Mouse (Mus musculus): ENCODE measurements around the gene Adgre5. TPM values are rescaled to one million over a fixed set of nuclear protein-coding genes. Genes with fewer than 3 reads are reported as not detected.

Adgre5 gene
- total and polyA plus RNA-seq, 3 experiments = 0.54 to 23.6 (median 3.7) TPM

- Histone ChIP-seq H3K4me2 (ENCODE audit: insufficient read depth, low read depth, poor library complexity, severe bottlenecking) (peak within 1 kb of the TSS; percentile 96), H3K27me3 (replicated peaks) (no peaks in the 10 kb centered on the region), H3K27ac (ENCODE audit: insufficient read depth, low read depth) (peak within 1 kb of the TSS; percentile 79), H3K9me3 (replicated peaks; ENCODE audit: low read length) (no peaks in the 10 kb centered on the region), H3K79me2 (replicated peaks; ENCODE audit: control insufficient read depth, extremely low read depth, insufficient read depth, poor library complexity, severe bottlenecking) (peaks cover 48% of the 10 kb centered on the region), H3K9ac (ENCODE audit: insufficient read depth, low read depth) (peak within 1 kb of the TSS; percentile 86), H3K4me1 (ENCODE audit: control insufficient read depth in 1 of 2, insufficient read depth in 2 of 2) (peaks cover 10 to 34% of the 10 kb centered on the region in 2 experiments), H3K4me3 (replicated peaks in 1 of 3; ENCODE audit: low read depth in 2 of 3, low read length in 2 of 3, poor library complexity in 1 of 3) (peak within 1 kb of the TSS; percentile 66 to 98 (median 85)), H3K36me3 (replicated peaks in 1 of 2; ENCODE audit: control insufficient read depth in 1 of 2, insufficient read depth in 1 of 2, low read length in 1 of 2) (peaks cover 12 to 27% of the 10 kb centered on the region in 2 experiments)
- in situ Hi-C loops (cut with MboI; ENCODE audit: low pct_ligation_motif_present, low pct_unique_long_range_greater_than_20kb, low sequenced_read_pairs) (no loop called here), dilution Hi-C loops (cut with MboI; ENCODE audit: extremely low pct_ligation_motif_present, extremely low pct_unique_long_range_greater_than_20kb, low sequenced_read_pairs) (no loop called here)
- DNase-seq (ENCODE audit: extremely low read depth) = peak; percentile 99
- TF ChIP-seq USF1 (IDR thresholded peaks at IDR 0.05; ENCODE audit: low read depth, low read length) (peak; percentile 86), ELF1 (IDR thresholded peaks at IDR 0.05; ENCODE audit: low read depth, low read length) (peak; percentile 85), NELFE (IDR thresholded peaks at IDR 0.05; ENCODE audit: low read depth, low read length) (peak; percentile 84), CHD2 (IDR thresholded peaks at IDR 0.05; ENCODE audit: low read length) (peak; percentile 88), TBP (conservative IDR thresholded peaks at IDR 0.05; ENCODE audit: low read depth, low read length) (peak; percentile 82; the same call in 1 of the 2 replicates), SMC3 (IDR thresholded peaks at IDR 0.05; ENCODE audit: low read depth, low read length) (no peak), HCFC1 (IDR thresholded peaks at IDR 0.05; ENCODE audit: low read depth, low read length) (peak; percentile 67), ZMIZ1 (IDR thresholded peaks at IDR 0.05; ENCODE audit: low read depth, low read length) (peak; percentile 90; the same call in 1 of the 2 replicates), ZKSCAN1 (IDR thresholded peaks at IDR 0.05; ENCODE audit: borderline replicate concordance, low read depth, low read length) (peak; percentile 80), JUND (conservative IDR thresholded peaks at IDR 0.05; ENCODE audit: low read depth, low read length) (no peak), TCF12 (IDR thresholded peaks at IDR 0.05; ENCODE audit: low read depth, low read length) (peak; percentile 76), POLR2A (IDR thresholded peaks at IDR 0.05; ENCODE audit: low read depth, low read length) (peak; percentile 95), BHLHE40 (IDR thresholded peaks at IDR 0.05; ENCODE audit: low read depth, low read length) (peak; percentile 99), POLR2AphosphoS2 (IDR thresholded peaks at IDR 0.05; ENCODE audit: low read depth, low read length) (no peak), MAZ (IDR thresholded peaks at IDR 0.05; ENCODE audit: low read depth, low read length) (0 out of 2 replicates have a peak, but pooled peaks have one; percentile 24), MAX (IDR thresholded peaks at IDR 0.05; ENCODE audit: low read length) (peak; percentile 73), USF2 (conservative IDR thresholded peaks at IDR 0.05; ENCODE audit: low read depth, low read length) (peak; percentile 80), NRF1 (IDR thresholded peaks at IDR 0.05; ENCODE audit: low read depth, low read length) (peak; percentile 91), MYC (IDR thresholded peaks at IDR 0.05; ENCODE audit: low read depth, low read length) (peak; percentile 76), IRF4 (IDR thresholded peaks at IDR 0.05; ENCODE audit: low read depth, low read length) (0 out of 2 replicates have a peak, but pooled peaks have one; percentile 17), GABPA (IDR thresholded peaks at IDR 0.05; ENCODE audit: insufficient replicate concordance, low read depth, low read length) (no peak), ETS1 (conservative IDR thresholded peaks at IDR 0.05; ENCODE audit: low read depth, low read length) (no peak), PAX5 (IDR thresholded peaks at IDR 0.05; ENCODE audit: low read length) (no peak), SIN3A (IDR thresholded peaks at IDR 0.05; ENCODE audit: low read length) (peak; percentile 66; the same call in 1 of the 2 replicates), UBTF (IDR thresholded peaks at IDR 0.05; ENCODE audit: low read depth, low read length) (peak; percentile 73; the same call in 1 of the 2 replicates), MXI1 (IDR thresholded peaks at IDR 0.05; ENCODE audit: low read depth, low read length) (peak; percentile 85), KAT2A (IDR thresholded peaks at IDR 0.05; ENCODE audit: insufficient replicate concordance, low read length) (peak; percentile 49; the same call in 1 of the 2 replicates)
Observed at GRCm38 (mm10) chr8:83715031-83715690, 26.0 kb downstream of the Adgre5 start, which contains the start of gene Ddx39. TSS of gene Ddx39 (plus strand) at chr8:83715177.
